Mouse (Mus musculus) CD4-positive, CD25-positive, alpha-beta regulatory T cell, adult 4 months (primary cell): ENCODE data around the gene Vmn1r50. TPM values are rescaled to one million over a fixed set of nuclear protein-coding genes. Genes with fewer than 3 reads are reported as not detected.
"Not testable (repeated sequence)": the region's sequence is repeated elsewhere in the genome, so short reads cannot be mapped to it uniquely, and the experiment has no call there.

Experiments
- ATAC-seq: one replicate; pipeline ENCODE4 v1.8.0; 2017
- polyA plus RNA-seq, 2 experiments: library from polyadenylated mRNA; unstranded; fragments of 100-300 nt; shearing (Covaris generic); gene quantifications; one replicate each; pipeline ENCODE4 v1.2.1; 2017

The Vmn1r50 gene
- polyA plus RNA-seq: not detected

DNA sequence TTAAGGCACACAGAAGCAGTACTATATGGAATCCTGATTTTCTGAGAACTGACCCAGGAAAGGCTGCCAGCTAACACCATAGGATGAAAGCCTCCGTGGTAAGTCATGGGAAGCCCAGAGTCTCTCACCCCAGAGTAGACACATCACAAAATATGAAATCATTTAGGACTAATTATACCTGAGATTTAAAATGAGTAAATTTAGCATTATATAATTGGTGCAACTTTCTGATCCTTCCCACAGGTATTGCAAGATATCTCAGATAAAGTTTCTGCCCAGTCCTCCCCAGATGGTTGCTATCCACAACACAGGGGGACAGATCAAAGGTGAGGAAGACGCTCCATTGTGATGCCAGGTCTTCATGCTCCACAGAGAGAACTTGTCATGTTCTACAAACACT lies at the start of gene Vmn1r50:
TSS of gene Vmn1r50 (plus strand) at position 301 of the 400 bp plus-strand sequence.
- ATAC-seq: no peak

DNA sequence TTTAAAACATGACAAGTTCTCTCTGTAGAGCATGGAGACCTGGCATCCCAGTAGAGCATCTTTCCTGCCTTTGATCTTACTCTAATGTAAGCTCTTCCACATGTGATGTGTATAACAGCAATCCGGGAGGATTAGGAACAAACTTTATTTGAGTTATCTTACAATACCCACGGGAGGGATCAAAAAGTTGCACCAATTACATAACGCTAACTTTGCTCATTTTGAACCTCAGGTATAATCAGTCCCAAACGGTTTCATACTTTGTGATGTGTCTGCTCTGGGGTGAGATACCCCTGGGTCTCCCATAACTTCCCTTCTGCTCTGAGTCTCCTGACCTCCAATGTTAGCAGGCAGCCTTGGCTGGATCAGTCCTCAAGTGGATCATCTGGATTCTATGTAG lies 22.8 kb upstream of the Vmn1r50 start, which contains the start of gene Vmn1r49:
TSS of gene Vmn1r49 (minus strand) at position 101 of the 400 bp plus-strand sequence.
- no peak for ATAC-seq

DNA sequence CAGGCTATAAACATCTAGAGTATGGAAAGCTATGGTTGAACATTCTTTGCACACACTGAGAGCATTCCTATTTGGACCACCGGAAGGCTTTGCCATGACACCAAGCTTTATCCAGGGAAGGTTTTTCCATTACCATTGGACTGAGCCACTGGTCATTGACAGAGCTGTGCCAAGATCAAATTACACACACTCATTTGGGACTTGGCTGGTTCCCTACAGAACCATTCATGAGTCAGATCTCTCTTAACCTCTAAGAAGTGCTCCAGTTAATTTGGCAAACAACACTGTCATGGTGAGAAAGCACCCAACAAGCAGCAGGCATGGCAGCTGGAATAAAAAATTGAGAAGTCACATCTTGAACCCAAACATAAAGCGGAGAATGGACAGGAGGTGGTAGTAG lies 664 bp upstream of the Vmn1r50 start:
- ATAC-seq: no peak

DNA sequence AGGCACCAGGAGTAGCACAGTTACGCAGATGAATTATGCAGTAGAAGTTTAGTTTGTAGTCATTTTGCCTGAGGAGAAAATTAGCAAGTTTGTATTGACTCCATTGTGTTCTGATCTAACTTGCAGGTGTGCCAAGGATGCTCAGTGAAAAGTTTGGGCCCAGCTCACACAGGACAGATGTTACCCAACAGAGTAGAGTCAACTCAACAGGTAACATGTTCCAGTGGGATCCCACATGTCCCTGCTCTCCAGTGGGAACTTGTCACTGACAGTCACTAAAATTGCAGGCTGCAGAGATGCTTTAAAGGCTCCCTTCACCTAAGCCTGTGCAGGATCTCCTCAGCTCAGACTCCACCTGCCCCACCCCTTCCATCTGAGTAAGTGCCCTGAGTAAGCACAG lies 21.1 kb downstream of the Vmn1r50 start, which contains the start of gene Vmn1r51:
TSS of gene Vmn1r51 (plus strand) at position 301 of the 400 bp plus-strand sequence.
- ATAC-seq: not testable (repeated sequence)

Other genes with a start within 250 kb of the Vmn1r50 start
- not detected for gene Vmn1r42, start 225.0 kb upstream of the Vmn1r50 start, polyA plus RNA-seq
- under 1 TPM in 1 of 2 experiments, not detected in 1; 0.04 TPM for gene Vmn1r43, start 225.0 kb upstream of the Vmn1r50 start, polyA plus RNA-seq
- not detected for gene Vmn1r44, start 217.8 kb upstream of the Vmn1r50 start, polyA plus RNA-seq
- gene Vmn1r45, start 160.8 kb upstream of the Vmn1r50 start, polyA plus RNA-seq: not detected
- under 1 TPM in 1 of 2 experiments, not detected in 1; 0.04 TPM for gene Vmn1r46, start 132.1 kb upstream of the Vmn1r50 start, polyA plus RNA-seq
- gene Vmn1r47, start 85.3 kb upstream of the Vmn1r50 start, polyA plus RNA-seq: not detected
- not detected for gene Vmn1r48, start 64.6 kb upstream of the Vmn1r50 start, polyA plus RNA-seq
- not detected for gene Vmn1r49, start 22.9 kb upstream of the Vmn1r50 start, polyA plus RNA-seq
- not detected for gene Vmn1r51, start 21.2 kb downstream of the Vmn1r50 start, polyA plus RNA-seq
- not detected for gene Vmn1r52, start 73.4 kb downstream of the Vmn1r50 start, polyA plus RNA-seq
- gene V1ra8, start 101.4 kb downstream of the Vmn1r50 start, polyA plus RNA-seq: not detected
- gene Vmn1r53, start 123.0 kb downstream of the Vmn1r50 start, polyA plus RNA-seq: not detected
- gene Vmn1r54, start 144.9 kb downstream of the Vmn1r50 start, polyA plus RNA-seq: not detected
- not detected for gene BC048671, start 199.8 kb downstream of the Vmn1r50 start, polyA plus RNA-seq
- gene Chst13, start 223.8 kb downstream of the Vmn1r50 start, polyA plus RNA-seq: not detected
- not detected for gene Uroc1, start 231.9 kb downstream of the Vmn1r50 start, polyA plus RNA-seq